Mouse (Mus musculus): Measurements from ENCODE around the gene Hrh2.

Hrh2 gene

GRCm38 (mm10) chr13:54176406-54177020 lies 15.4 kb upstream of the Hrh2 start:
- DNase-seq (ENCODE audit: low spot score in 2 of 2): no peak

GRCm38 (mm10) chr13:54177346-54177745 lies 14.6 kb upstream of the Hrh2 start:
- no peak for DNase-seq (ENCODE audit: low spot score in 2 of 2)

- DNase-seq (ENCODE audit: low spot score in 2 of 2): no peak
These were observed 13.3 kb upstream of the Hrh2 start for GRCm38 (mm10) chr13:54178647-54179046.

DNA sequence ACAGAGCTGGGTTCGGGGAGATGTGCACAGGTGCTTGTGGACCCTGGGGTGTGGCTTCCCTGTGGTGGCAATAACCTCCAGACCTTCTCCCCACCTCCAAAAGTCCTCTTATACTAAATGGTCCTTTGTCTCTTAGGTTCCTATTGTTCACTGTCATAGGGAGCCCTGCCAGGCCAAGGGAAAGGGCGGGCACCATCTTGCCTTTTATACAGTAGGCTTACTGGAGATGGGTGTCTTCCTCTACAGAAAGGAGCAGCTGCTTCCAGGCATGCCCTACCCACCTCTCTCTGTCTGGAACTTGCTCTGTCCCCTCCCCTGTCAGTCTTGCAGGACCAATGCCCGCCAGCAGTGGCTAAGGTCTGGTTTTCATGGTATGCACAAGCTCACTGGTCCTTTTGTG lies 12.0 kb upstream of the Hrh2 start:
- DNase-seq (ENCODE audit: low spot score in 2 of 2): no peak

GRCm38 (mm10) chr13:54180461-54180860 lies 11.5 kb upstream of the Hrh2 start:
- no peak for DNase-seq (ENCODE audit: low spot score in 2 of 2)

DNA sequence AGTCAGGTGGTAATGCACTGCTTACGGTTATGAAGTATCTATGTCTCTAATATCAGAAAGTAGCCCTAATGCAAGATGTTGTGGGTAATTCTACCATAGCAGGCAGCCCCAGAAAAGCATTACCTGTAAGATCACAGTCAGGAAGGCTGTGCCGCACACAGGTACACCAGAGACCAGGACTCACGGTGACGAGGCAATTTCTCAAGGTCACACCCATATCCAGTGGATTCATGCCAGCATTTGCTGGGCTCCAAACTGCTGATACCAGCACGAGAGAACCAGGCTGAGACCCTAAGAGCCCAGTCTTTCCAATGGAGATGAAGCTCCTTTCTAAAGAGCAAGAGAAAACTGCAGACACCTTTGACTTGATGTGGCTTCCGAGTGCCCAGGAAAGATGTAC lies 10.6 kb upstream of the Hrh2 start:
- no peak for DNase-seq (ENCODE audit: low spot score in 2 of 2)

- DNase-seq (ENCODE audit: low spot score in 2 of 2): no peak
These were observed 10.0 kb upstream of the Hrh2 start for GRCm38 (mm10) chr13:54181947-54182346.

GRCm38 (mm10) chr13:54186394-54186793 lies 5.5 kb upstream of the Hrh2 start:
- no peak for DNase-seq (ENCODE audit: low spot score in 2 of 2)

DNA sequence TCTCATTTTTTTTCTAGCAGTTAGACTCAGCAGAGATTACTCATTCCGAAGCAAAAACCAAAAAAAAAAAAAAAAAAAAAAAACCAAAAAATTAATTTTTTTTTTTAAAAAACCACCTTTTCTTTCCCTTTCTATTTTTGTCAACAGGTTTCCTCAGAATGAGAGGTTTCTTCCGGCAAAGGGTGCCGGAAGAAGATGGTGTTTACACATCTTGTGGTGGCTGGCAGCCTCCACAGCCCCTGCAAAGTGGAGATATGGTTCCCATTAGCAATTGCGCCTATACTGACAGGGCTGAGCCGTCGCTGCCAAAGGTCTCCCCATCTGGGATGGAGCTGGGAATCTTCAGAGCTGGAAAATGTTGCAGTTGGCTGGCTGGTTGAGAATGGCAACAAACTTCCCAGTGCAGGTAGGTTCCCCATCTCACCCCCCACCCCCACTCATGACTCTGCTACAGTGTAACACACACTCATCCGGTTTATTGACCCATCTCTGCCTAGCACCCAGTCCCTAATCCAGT lies 3.7 kb upstream of the Hrh2 start:
- DNase-seq (ENCODE audit: low spot score in 2 of 2): no peak

GRCm38 (mm10) chr13:54189896-54190295 lies 2.0 kb upstream of the Hrh2 start:
- DNase-seq (ENCODE audit: low spot score in 2 of 2): no peak

DNA sequence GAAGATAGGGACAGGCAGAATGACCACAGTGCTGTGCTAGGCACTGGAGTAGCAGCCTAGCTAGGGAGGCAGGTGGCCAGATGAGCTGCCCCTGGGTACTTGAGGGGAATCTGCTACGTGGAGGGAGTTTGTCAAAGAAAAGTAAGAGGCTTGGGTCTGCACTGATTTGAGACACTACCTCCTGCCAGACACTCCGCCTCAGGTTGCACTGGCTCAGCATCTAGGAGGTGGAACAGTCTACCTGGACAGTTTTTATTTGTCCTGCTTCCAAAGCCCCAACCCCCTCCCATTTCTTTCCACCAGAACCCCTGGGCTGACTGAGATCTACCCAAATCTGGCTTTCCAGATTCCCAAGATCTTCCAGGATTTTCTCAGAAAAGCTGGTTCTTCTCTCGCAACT lies 748 bp upstream of the Hrh2 start:
- DNase-seq (ENCODE audit: low spot score in 2 of 2): no peak

- DNase-seq (ENCODE audit: low spot score in 2 of 2): no peak
These were observed 1.7 kb downstream of the Hrh2 start for GRCm38 (mm10) chr13:54193580-54193979.

DNA sequence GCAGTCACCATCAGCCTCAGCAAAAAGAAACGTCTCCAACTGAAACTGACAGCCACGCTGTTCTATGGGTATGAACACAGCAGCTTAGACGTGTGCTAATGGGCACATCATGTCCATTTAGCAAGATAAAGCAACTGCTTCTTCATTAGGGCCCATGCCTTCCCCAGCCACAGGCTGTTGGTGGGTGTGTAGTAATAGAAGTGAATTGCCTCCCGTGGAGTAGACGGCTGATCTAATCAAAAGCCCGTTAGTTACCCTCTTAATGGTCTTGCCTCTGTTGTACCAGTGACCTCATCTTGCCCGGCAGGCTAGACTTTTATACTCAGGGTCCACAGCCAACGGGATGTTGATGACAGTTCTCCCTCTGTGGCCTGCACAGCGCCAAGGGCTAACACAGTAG lies 7.1 kb downstream of the Hrh2 start:
- DNase-seq (ENCODE audit: low spot score in 2 of 2): no peak

DNA sequence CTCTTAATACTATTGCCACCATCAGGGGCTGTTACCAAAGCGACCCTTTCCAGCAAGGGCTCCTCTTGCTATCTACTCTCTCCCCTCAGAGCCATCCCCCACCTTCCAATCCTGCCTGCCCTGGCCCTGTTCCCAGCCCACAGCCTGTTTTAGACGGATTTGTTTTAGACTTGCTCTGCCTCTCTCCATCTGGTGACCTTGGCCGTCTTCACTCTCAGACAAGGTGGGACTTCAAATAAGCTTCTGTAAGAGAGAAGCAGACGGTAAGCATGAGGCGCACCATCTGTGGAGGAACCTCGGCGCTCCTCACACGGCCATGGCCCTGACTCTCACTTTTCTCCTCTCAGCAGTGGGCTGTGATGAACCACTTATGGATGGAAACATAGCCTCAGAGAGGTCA lies 10.5 kb downstream of the Hrh2 start:
- no peak for DNase-seq (ENCODE audit: low spot score in 2 of 2)

DNA sequence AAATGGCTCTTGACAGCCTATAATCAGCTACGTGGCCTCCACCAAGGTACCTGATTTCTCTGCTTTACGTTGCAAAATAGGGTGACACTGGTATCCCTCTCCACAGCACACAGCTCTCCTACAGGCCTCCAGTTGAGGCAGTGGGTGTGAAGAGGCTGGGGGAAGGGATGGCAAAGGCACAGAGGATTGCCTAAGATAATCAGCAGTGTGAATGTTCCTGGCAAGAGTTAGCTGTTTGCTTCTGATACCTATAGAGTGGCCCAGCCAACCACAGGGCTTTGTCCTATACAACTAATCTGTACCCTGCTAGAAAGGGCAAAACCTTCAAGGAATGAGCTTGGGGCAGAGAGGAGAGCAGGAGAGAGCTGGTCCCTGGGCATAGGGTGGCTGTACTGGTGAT lies 11.5 kb downstream of the Hrh2 start:
- DNase-seq (ENCODE audit: low spot score in 2 of 2): no peak

DNA sequence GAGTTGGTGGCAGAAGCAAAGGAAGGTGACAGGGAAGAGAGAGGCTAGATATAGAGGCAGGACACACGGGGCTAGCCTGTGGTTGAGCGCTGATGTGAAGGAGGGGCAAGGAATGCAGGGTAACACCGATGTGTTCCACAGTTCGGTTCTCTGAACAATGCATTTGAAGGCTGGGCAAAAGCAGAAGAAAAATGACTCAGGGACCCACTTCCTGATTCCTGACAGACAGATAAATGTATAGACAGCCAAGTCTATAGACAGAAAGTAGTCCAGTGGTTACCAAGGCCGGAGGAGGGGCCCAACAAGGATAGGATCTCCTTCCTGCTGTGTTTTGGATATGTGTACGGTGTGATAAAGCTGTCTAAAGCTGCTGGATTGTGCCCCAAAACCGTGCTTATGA lies 13.3 kb downstream of the Hrh2 start:
- DNase-seq (ENCODE audit: low spot score in 2 of 2): no peak

GRCm38 (mm10) chr13:54206140-54206753 lies 14.3 kb downstream of the Hrh2 start:
- DNase-seq (ENCODE audit: low spot score in 2 of 2): no peak

GRCm38 (mm10) chr13:54209476-54210253 lies 17.7 kb downstream of the Hrh2 start:
- no peak for DNase-seq (ENCODE audit: low spot score in 2 of 2)

GRCm38 (mm10) chr13:54211528-54212488 lies 19.9 kb downstream of the Hrh2 start:
- DNase-seq (ENCODE audit: low spot score in 2 of 2): no peak

DNA sequence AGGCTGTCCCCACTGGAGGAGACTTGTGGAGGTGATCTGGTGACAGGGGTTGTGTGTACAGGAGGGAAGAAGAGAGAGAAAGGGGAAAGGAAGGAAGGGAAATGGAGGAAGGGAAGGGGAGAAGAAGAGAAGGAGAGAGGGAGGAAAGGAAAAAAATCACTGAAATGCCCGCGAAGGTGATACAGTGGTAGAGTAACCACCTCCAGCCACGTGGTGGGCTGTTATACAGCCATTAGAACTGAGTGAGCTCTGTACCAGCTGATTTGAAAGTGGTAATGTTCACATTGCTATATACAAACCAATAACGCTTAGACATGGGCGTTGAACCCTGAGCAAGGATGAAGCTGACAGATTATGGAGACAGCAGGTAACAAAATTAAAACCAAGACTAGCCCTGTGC lies 20.6 kb downstream of the Hrh2 start:
- DNase-seq (ENCODE audit: low spot score in 2 of 2): no peak

DNA sequence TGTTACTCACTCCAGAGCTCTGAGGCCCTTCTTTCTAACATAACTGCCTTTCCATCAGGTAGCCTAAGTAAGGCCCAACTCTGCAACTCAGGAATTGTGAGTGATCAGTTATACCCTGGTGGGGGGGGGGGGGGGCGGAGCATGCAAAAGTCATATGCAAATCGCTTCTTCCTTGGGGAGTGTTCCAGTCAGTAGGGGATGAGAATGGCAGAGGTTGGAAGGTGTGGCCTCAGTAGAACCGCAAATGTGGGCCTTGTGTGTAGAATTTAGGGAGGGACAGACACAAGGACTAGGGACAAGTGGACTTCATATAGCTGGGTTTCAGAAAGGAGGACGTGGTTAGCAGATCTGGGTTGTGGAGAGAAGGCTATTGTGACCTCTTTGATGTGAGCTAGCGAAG lies 23.3 kb downstream of the Hrh2 start:
- DNase-seq (ENCODE audit: low spot score in 2 of 2): no peak

DNA sequence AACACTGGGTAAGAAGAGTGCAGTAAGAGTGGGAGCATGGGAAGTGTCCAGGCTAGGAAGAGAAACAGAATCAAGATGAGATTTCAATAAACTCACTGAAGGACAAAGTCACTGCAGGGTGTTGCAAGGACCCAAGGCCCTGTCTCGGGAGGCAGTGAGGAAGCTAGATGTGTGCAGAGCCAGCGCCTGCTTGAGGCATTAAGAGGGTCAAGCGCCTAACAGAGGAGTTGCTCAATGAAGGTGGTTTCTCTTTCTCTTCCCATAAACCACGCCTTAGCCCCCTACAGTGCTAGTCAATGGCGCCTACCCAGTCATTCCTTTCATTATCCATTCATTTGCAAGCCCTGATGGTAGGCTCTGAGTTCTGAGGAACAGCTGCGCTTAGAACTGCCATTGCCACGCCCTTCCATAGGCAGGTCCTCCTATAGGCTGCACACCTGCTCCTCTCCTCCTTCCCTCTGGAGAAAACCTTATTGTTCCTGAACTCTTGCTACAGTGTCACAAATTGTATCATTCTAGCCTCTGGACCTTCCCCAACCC lies 23.9 kb downstream of the Hrh2 start:
- DNase-seq (ENCODE audit: low spot score in 2 of 2): no peak

All from frontal cortex, postnatal 25 days (tissue).